Mouse (Mus musculus) midbrain, embryonic 11.5 days (tissue): Measurements from ENCODE around the gene Disp1. TPM values are rescaled to one million over a fixed set of nuclear protein-coding genes. Genes with fewer than 3 reads are reported as not detected.

Source experiments
- ATAC-seq: fragments of 200-750 bp; cut with Nextera tagmentation; 2 replicates; pipeline ENCODE4 v1.8.0; 2017; ENCODE audit warnings: moderate TSS enrichment, moderate library complexity; ENCODE audit not compliant: low FRiP score
- DNase-seq: peaks from one replicate; pipeline ENCODE4 v3.0.0; 2015; ENCODE audit warnings: low spot score; ENCODE audit errors: missing footprints
- H3K27ac ChIP-seq: fragments of 300-500 bp; sonication (generic); 2 replicates; pipeline ENCODE4 v1.5.1; 2014; ENCODE audit warnings: low read depth, low read length
- H3K27me3 ChIP-seq: fragments of 300-500 bp; sonication (generic); 2 replicates; pipeline ENCODE4 v1.6.1; 2014; ENCODE audit warnings: mild to moderate bottlenecking, low read length, moderate library complexity, mixed read lengths; ENCODE audit not compliant: control insufficient read depth, insufficient read depth
- H3K36me3 ChIP-seq: fragments of 300-500 bp; sonication (generic); 2 replicates; pipeline ENCODE4 v1.6.1; 2014; ENCODE audit warnings: mild to moderate bottlenecking, low read length, moderate library complexity, mixed read lengths; ENCODE audit not compliant: control insufficient read depth, insufficient read depth
- H3K4me1 ChIP-seq: fragments of 300-500 bp; sonication (generic); 2 replicates; pipeline ENCODE4 v1.6.1; 2014; ENCODE audit warnings: low read length; ENCODE audit not compliant: control insufficient read depth, insufficient read depth
- H3K4me2 ChIP-seq: fragments of 300-500 bp; sonication (generic); 2 replicates; pipeline ENCODE4 v1.6.1; 2014; ENCODE audit warnings: mild to moderate bottlenecking, moderate library complexity
- H3K4me3 ChIP-seq: fragments of 300-500 bp; sonication (generic); 2 replicates; pipeline ENCODE4 v1.5.1; 2014; ENCODE audit warnings: low read depth, low read length
- H3K9ac ChIP-seq: fragments of 300-500 bp; sonication (generic); 2 replicates; pipeline ENCODE4 v1.6.1; 2014; ENCODE audit warnings: low read length
- H3K9me3 ChIP-seq: fragments of 300-500 bp; sonication (generic); 2 replicates; pipeline ENCODE4 v1.6.1; 2016; ENCODE audit warnings: low read length; ENCODE audit not compliant: control insufficient read depth
- WGBS: fragments of 180-500 bp; shearing (Covaris S2); extraction: QIAGEN DNeasy Blood & Tissue Kit; methylation state at CpG from one replicate; pipeline ENCODE4 v1.1.7; 2014; 5-methylcytosine and 5-hydroxymethylcytosine counted together
- polyA plus RNA-seq: library from polyadenylated mRNA; unstranded; fragments of >200 nt; fragmentation: Nextera tagmentation; extraction: Ambion mirVana; gene quantifications from 2 replicates; pipeline ENCODE4 v1.2.1, GENCODE M21; 2014

Disp1 gene
- polyA plus RNA-seq, 1 experiment from 2014 or later, result 8.8 TPM

DNA sequence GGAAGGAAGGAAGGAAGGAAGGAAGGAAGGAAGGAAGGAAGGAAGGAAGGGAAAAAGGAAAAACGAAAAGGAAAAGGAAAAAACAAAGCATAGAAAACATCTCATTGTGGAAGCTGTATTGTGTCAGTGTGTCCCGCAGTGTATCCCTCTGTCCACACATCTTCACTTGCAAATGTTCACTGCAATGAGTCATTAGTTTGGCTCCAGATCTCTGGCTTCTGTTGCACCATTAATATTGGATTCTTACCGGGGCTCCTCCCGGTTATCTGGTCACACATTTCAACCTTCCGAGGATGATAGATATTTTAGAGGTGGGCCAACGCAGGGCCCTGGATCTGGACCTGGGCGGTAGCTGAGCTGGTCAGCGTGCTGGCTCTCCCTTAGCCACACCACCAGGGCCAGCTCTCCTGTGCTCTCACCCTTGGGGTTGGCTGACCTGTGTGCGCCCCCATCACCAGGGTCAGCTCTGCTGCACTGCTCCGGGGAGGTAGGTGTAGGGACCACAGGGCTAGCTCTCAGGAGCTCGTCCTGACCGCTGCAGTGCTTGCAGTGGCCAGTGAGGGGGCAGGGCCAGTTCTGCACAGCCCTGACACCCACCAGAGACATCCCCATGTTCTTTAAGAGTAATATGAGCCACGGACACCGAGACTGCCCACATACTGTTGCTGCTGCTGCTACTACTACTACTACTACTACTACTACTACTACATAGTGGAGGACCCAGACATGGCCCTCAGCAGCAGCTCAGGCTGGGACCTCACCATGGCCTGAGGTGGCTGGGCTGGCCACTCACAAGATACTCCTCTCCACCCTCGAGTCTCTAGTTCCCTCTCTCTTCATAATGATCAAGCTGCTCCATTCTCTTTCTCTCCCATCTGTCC lies 104.1 kb downstream of the Disp1 start:
- H3K9me3 ChIP-seq, result no peaks in the 10 kb centered on the region
- H3K27ac ChIP-seq, result no peak overlapping the region
- H3K27me3 ChIP-seq, result no peaks in the 10 kb centered on the region
- WGBS, result 79% methylated on average over 15 of the region's 15 CpGs
- H3K4me2 ChIP-seq, result no peak overlapping the region
- H3K9ac ChIP-seq, result no peak overlapping the region
- DNase-seq, result peak; percentile 75
- H3K36me3 ChIP-seq, result no peaks in the 10 kb centered on the region
- no peak overlapping the region for H3K4me3 ChIP-seq
- no peak for ATAC-seq
- no peaks in the 10 kb centered on the region for H3K4me1 ChIP-seq

DNA sequence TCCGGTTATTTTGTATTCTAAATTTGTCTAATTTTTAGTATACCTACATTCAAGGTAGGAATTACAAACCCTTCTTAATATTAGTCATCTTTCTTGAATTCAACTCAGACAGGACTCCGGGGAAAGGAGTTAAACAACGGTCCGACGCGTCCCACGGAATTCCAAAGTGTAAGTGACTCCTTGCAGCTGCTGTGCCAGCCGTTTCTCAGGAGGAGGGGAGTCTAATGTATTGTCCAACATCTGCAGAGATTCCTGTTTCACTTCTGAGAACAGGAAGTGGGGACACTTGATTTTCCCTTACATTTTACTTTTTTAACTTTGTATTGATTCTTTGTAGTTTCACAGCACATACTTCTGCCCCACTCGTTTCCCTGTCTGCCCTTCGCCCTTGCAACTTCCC lies 104.9 kb downstream of the Disp1 start:
- no peaks in the 10 kb centered on the region for H3K9me3 ChIP-seq
- H3K4me3 ChIP-seq, result no peak overlapping the region
- no peaks in the 10 kb centered on the region for H3K27me3 ChIP-seq
- no peak overlapping the region for H3K9ac ChIP-seq
- ATAC-seq (no peak), DNase-seq (peak; percentile 75)
- H3K36me3 ChIP-seq, result no peaks in the 10 kb centered on the region
- no peak overlapping the region for H3K27ac ChIP-seq
- no peaks in the 10 kb centered on the region for H3K4me1 ChIP-seq
- no peak overlapping the region for H3K4me2 ChIP-seq
- 74% methylated on average over 10 of the region's 10 CpGs for WGBS

DNA sequence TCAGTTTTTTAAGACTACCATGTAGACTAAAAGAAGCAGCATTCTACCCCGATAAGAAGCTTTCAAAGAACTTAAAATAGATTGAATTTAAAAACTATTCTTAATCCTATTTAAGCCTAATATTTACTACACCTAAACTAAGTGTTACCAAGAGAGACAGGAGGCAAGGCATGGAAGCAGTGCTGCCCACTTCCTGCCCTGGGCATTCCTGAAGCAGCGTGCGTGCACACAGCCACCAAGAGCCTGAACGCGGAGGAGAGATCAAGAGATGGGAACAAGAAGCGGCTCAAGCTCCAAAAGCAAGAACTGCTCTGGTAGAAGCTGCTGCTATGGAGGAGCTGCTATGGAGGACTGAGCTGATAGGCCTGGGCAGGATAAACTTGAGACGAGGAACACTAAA lies 106.2 kb downstream of the Disp1 start:
- Histone ChIP-seq H3K36me3 (no peaks in the 10 kb centered on the region), H3K9me3 (no peaks in the 10 kb centered on the region), H3K4me1 (no peaks in the 10 kb centered on the region), H3K4me3 (no peak overlapping the region), H3K27ac (no peak overlapping the region), H3K9ac (no peak overlapping the region), H3K4me2 (no peak overlapping the region), H3K27me3 (no peaks in the 10 kb centered on the region)
- WGBS, result 86% methylated on average over 7 of the region's 7 CpGs
- ATAC-seq, result no peak
- peak; percentile 71 for DNase-seq

DNA sequence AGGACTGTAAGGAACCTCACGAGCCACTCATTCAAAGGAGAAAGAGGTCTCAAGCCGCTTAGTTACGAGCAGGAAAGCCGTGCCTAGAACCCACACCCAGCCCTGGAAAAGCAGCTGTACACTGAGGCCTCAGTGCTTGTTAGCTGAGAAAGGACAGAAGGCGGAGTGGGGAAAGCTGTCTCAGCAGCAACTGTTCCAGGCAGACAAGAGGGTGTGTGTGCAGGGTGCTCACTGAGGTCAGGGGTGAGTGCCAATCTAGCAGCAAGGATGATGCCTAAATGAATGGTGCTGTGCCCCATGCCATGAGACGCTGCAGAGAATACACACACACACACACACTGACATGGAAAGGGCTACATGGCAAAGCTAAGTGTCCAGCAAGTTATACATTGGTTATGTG lies 106.8 kb downstream of the Disp1 start:
- Histone ChIP-seq H3K4me1 (no peaks in the 10 kb centered on the region), H3K27ac (no peak overlapping the region), H3K9ac (no peak overlapping the region), H3K27me3 (no peaks in the 10 kb centered on the region), H3K9me3 (no peaks in the 10 kb centered on the region), H3K36me3 (no peaks in the 10 kb centered on the region), H3K4me2 (no peak overlapping the region), H3K4me3 (no peak overlapping the region)
- DNase-seq, result peak; percentile 78
- 83% methylated on average over 6 of the region's 6 CpGs for WGBS
- ATAC-seq, result no peak

DNA sequence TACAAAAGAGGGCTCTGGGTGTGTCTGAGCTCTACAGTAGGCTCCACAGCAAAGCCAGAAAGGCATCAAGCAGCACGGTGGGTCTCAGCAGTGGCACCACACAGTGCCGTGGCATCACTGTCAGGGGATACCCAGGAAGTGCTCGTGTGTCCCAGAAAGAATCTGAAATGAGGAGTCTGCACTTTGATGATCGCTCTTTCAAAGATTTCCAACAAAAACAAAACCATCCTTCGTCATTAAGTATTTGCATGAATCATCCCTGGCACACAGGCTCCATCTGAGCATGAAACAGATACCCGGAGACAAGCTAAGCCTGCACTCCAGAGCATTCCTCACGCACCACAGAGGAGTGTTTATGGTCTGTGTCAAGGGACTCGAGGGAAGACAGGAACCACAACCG lies 107.8 kb downstream of the Disp1 start:
- no peak for ATAC-seq
- Histone ChIP-seq H3K9me3 (no peaks in the 10 kb centered on the region), H3K36me3 (no peaks in the 10 kb centered on the region), H3K27ac (no peak overlapping the region), H3K4me3 (no peak overlapping the region), H3K4me1 (no peaks in the 10 kb centered on the region), H3K4me2 (no peak overlapping the region), H3K9ac (no peak overlapping the region), H3K27me3 (no peaks in the 10 kb centered on the region)
- WGBS, result 84% methylated on average over 9 of the region's 9 CpGs
- DNase-seq, result peak; percentile 45

DNA sequence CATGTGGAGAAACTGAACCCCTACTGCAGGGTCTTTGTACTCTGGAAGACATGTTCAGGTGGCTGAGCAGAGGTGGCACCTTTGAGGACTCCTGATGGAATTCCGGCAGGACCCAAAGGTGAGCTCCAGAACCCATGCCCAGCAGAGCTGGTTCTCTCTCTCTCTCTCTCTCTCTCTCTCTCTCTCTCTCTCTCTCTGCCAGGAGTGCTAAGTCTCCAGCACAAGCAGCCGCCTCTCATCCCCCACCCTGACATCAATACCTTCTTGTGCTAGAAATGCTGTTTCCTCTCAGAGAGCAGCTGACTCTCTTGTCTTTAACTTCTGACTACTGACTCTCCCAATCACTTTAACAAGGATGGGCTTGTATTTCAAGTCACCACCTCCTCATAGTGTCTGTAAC lies 113.8 kb downstream of the Disp1 start:
- Histone ChIP-seq H3K4me2 (no peak overlapping the region), H3K9ac (no peak overlapping the region), H3K27me3 (no peaks in the 10 kb centered on the region), H3K9me3 (no peaks in the 10 kb centered on the region), H3K4me3 (no peak overlapping the region), H3K27ac (no peak overlapping the region), H3K4me1 (no peaks in the 10 kb centered on the region), H3K36me3 (no peaks in the 10 kb centered on the region)
- ATAC-seq, result no peak
- 84% methylated on average over 2 of the region's 2 CpGs for WGBS
- peak; percentile 53 for DNase-seq

DNA sequence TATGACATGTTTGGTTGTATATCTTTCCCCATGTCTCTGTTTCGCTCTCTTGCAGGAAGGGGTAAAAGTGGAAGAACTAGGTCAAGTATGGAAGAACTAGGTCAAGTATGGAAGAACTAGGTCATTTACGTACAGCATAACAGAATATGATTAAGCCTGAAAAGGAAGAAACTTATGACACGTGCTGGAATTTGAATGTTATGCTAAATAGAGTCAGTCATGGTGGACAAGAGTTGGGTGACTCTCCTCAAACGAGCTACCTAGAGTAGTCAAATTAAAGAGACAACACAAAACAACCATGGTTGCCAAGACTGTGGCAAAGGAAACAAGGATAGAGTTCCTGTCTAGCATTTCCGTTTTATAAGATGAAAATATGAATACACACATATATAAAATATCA lies 116.6 kb downstream of the Disp1 start:
- H3K4me1 ChIP-seq, result no peaks in the 10 kb centered on the region
- H3K9ac ChIP-seq, result no peak overlapping the region
- H3K9me3 ChIP-seq, result no peaks in the 10 kb centered on the region
- no peak overlapping the region for H3K4me2 ChIP-seq
- no peaks in the 10 kb centered on the region for H3K36me3 ChIP-seq
- H3K27ac ChIP-seq, result no peak overlapping the region
- DNase-seq (peak; percentile 65), ATAC-seq (no peak)
- WGBS, result 91% methylated on average over 5 of the region's 5 CpGs
- H3K27me3 ChIP-seq, result no peaks in the 10 kb centered on the region
- H3K4me3 ChIP-seq, result no peak overlapping the region

DNA sequence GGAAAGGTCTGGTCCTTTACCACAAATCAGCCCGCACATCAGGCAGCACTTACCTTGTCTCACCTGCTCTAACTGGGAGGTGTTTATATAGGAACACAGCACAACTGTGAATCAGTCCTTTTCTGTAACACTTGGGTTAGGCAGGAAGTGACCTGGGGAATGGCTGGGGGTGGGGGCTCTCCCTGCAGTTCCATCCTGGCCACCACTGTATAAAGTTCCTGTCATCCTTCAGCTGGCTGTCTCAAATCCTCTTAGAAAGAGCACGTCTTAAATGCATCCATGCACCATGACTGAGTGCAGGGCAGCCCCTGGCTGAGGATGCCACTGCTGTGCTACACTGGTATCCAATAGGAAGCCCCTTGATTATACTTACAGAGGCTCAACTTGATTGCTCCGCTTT lies 118.5 kb downstream of the Disp1 start:
- no peak for ATAC-seq
- no peaks in the 10 kb centered on the region for H3K27me3 ChIP-seq

DNA sequence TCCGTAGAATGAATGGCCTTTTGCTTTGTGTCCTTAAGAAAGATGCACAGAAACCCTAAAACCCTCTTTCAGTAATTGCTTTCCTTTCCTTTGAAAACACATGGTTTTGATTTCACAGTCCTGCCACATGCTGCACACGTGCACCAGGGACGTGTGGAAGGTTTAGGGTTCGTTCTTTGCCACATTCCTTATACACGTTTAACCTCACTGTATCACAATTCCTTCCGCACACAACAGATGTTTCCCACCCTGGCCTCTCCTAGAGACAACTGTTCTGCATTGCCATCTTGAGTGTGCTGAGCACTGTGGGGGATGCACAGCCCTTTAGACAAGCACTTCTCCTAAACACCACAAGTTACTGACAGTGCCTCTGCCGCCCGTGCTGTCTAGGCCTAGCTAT lies 119.2 kb downstream of the Disp1 start:
- ATAC-seq, result no peak

More for the DNA sequence above, 118.5 kb downstream of the Disp1 start:
- H3K4me3 ChIP-seq, result no peak overlapping the region
- H3K36me3 ChIP-seq, result no peaks in the 10 kb centered on the region
- no peak overlapping the region for H3K27ac ChIP-seq
- no peaks in the 10 kb centered on the region for H3K9me3 ChIP-seq
- WGBS, result 76% methylated on average over 3 of the region's 3 CpGs
- DNase-seq, result peak; percentile 82
- H3K4me2 ChIP-seq, result no peak overlapping the region
- H3K4me1 ChIP-seq, result no peaks in the 10 kb centered on the region
- H3K9ac ChIP-seq, result no peak overlapping the region

More for the DNA sequence above, 119.2 kb downstream of the Disp1 start:
- H3K27ac ChIP-seq, result no peak overlapping the region
- no peaks in the 10 kb centered on the region for H3K9me3 ChIP-seq
- H3K27me3 ChIP-seq, result no peaks in the 10 kb centered on the region
- no peak overlapping the region for H3K4me3 ChIP-seq
- DNase-seq, result peak; percentile 47
- no peaks in the 10 kb centered on the region for H3K4me1 ChIP-seq
- H3K9ac ChIP-seq, result no peak overlapping the region
- no peaks in the 10 kb centered on the region for H3K36me3 ChIP-seq
- no peak overlapping the region for H3K4me2 ChIP-seq
- WGBS, result 72% methylated on average over 8 of the region's 8 CpGs
